Mouse (Mus musculus): Measurements from ENCODE around the gene Zfp598. TPM values are rescaled to one million over a fixed set of nuclear protein-coding genes. Genes with fewer than 3 reads are reported as not detected.

Gene Zfp598
- total RNA-seq (2021): 10 to 100 TPM; 50.0 to 55.7 TPM
- long read RNA-seq, experiment 1, transcript Zfp598-201 (12 exons, 3,283 nt): minor isoform, 11 of 51 reads
- long read RNA-seq, experiment 1, transcript Zfp598-202 (12 exons, 3,352 nt): major isoform, 23 of 51 reads
- long read RNA-seq, experiment 1, partial matches to known transcripts: 7 of 51 reads
- long read RNA-seq, experiment 1, other reads (novel, unspliced or antisense): 10 of 51 reads
- long read RNA-seq, experiment 2, partial matches to known transcripts: 14 of 18 reads
- long read RNA-seq, experiment 2, other reads (novel, unspliced or antisense): 1 of 18 reads

DNA sequence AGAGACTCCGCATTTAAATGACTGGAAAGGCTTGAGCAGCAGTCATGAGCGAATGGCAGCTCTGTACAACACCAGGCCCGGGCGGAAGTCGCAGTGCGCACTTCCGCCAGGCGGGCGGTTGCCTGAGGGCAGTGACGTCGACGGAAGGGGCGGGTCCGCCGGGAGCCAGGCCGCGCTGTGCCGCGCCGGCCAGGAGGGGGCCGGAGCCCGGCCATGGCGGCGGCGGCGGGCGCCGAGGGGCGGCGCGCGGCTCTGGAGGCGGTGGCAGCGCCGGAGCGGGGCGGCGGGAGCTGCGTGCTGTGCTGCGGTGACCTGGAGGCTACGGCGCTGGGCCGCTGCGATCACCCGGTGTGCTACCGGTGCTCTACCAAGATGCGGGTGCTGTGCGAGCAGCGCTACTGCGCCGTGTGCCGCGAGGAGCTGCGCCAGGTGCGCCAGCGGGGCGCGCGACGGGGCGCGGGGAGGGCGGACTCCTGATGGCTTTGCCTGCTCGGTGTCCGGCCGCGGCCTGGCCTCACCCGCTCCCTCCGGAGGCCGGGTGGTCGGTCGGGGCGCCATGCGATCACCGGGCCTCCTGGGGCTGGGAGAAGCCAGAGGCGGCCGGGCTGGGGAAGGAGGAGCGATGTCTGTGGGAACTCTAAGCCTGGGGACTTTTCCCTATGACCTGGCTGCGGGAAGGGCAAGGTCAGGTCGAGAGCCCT is at the start of gene Zfp598:
Gene Zfp598 (plus strand): TSS at position 143 of the 701 bp plus-strand sequence.
- DNase-seq (ENCODE audit: low spot score in 2 of 2): peak; percentile 97

DNA sequence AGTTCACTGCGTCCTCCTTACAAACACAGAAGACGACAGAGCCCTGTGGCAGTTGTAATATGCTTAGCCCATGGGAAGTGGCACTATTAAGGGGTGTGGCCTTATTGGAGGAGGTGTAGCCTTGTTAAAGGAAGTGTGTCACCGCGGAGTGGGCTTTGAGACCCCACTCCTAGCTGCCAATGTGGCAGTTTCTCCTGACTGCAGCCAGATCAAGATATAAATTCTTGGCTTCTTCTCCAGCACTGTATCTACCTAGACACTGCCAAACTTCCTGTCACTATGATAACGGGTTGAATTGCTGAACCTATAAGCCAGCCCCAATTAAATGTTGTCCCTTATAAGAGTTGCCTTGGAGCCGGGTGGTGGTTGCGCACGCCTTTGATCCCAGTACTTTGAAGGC is 44.0 kb upstream of the Zfp598 start:
- DNase-seq (ENCODE audit: low spot score in 2 of 2): no peak

DNA sequence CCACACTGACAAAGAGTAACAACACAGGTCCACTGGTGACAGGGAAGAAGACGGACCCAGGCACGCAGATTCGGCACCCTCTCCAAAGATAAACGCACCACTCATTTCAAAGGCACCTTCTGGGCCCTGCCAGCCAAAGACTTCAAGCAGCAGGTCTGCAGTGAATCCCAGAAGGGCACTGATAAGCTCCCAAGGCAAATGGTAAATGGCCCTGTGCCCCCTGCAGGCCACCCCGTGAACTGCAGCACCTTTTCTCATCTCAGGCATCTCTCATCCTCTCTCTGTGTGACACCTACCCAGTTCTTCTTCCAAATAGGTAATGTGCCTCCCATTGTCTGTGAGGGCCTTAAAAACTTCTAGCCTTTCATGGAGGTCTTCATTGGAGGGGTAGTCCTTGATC is 40.8 kb upstream of the Zfp598 start:
- peak; percentile 78 to 79 for DNase-seq (ENCODE audit: low spot score in 2 of 2)

DNA sequence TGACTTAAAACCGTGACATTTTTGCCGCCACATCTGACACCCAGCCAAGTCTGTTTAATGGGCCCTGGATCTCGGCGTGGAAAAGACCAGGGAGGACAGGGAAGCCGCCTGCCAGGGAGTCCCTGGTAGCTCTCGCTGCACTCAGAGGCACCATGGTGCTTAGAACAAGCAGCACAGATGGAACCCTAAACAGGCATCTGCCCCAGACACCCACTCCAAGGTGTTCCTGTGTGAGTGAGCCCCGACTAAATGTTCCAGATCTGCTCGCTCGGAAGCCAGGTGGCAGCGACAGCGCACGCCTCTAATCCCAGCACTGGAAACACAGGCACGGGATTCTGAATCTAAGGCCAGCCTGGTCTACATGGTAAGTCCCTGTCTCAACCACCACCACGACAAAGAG is 39.4 kb upstream of the Zfp598 start:
- no peak for DNase-seq (ENCODE audit: low spot score in 2 of 2)

DNA sequence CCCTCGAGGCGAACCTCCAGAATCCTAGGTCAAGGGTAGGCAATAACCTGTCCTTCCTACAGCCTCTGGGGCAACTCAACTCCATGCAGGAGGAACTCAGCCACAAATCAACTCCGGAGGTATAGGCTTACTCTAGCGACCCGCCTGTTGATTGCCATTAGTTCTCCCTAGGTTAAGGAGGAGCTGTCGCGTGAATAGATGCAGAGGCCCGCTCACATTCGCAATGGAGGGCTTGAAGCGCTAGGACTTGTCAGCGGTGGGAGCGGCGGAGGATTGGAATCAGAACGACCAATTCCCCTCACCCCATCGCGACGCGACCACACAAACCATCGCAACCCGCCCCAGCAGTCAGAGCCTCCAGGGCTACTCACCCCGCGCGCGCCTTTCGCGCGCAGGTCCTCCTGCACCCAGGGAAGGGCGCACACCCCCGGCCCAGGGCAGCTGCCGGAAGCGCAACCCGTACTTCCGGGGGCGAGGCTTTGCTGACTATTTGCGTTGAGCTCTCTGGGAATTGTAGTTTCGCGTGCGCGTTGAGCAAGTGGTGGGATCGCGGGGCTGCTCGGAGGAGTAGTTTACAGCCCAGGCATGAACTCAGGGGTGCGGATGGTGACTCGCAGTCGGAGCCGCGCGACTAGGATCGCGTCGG is 37.2 kb upstream of the Zfp598 start, which contains the start of the genes Tsc2 and Nthl1:
Gene Tsc2 (minus strand): TSS at position 464 of the 646 bp plus-strand sequence.
Gene Nthl1 (plus strand): TSS at position 514 of the 646 bp plus-strand sequence.
- DNase-seq (ENCODE audit: low spot score in 2 of 2): peak; percentile 76 to 84

DNA sequence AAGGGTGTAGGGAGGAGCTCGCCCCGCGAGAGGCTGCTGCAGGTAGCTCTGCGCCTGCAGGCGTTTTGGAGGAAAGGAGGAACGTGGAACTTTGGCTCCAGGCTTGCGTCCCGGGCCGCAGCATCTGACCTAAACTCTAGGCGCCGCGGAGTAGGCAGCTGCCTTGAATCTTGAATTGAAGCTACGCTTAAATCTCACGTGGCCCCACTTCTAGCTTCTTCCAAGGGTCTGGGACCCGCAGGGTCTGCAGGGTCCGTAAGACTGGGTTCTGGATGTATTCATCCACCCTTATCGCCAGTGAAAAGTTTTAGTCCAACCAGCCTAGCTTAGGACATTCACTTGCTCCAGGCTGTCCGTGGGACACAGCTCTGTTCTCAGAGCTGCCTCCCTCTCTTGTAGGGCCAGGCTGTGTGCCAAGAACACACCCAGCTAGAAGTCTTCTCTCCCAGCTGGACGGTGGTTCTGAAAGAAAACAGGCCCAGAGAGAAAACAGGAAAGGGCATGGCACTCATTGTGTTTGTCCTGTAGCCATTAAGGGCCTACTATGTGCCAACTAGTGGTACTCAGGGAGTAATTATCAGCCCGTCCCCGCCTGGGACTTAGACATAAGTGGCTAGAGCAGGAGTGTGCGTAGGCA is 36.6 kb upstream of the Zfp598 start:
- peak in 1 of 2 experiments; percentile 55 for DNase-seq (ENCODE audit: low spot score in 2 of 2)

DNA sequence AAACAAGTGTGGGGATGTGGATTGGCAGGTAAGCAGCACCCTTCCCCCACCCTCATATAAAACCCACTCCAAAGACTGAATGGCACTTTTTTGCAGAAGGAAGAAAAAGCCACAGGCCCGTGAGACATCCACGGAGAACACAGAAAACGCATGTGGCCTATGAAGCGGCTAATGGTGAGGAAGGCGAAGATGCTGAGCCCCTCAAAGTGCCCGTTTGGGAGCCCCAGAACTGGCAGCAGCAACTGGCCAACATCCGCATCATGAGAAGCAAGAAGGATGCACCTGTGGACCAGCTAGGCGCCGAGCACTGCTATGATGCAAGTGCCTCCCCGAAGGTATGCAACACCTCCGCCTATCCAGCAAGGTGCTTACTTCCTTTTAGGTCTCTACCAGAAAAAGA is 35.7 kb upstream of the Zfp598 start:
- no peak for DNase-seq (ENCODE audit: low spot score in 2 of 2)

DNA sequence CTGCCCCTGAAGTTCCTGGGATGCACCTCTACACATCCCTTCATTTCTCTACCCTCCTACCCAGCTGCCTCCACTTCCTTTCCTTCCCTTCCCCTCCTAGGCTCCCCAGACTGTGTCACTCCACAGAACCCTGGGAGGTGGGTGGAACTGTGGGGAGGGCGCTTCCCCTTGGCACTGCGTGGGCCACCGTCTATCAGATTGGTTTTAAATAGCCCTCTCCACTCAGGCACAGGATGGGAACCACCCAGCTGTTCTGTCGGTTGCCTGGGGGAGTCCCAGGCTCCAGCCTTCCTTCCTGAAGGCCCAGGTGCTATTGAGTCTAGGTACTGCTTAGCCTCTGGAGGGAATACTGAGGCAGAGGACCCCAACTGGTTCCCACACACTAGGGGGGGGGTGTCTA is 34.5 kb upstream of the Zfp598 start:
- no peak for DNase-seq (ENCODE audit: low spot score in 2 of 2)

DNA sequence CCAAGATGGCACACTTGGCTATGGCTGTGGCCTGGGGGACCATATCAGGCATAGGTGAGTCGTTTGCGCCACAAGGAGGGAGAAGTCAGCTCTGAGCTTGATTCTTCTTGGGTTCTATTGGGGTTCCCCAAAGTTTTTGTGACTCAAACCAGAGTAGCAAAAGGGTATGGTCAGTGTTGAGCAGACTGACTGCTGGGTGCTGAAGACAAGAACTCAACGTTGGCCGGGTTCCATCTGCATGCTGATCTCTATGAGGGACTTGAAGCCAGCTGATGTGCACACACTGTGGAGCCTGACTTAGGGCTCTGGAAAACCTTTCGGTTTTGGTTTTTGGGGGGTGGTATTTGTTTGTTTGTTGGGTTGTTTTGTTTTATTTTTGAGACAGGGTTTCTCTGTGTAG is 33.8 kb upstream of the Zfp598 start:
- no peak for DNase-seq (ENCODE audit: low spot score in 2 of 2)

DNA sequence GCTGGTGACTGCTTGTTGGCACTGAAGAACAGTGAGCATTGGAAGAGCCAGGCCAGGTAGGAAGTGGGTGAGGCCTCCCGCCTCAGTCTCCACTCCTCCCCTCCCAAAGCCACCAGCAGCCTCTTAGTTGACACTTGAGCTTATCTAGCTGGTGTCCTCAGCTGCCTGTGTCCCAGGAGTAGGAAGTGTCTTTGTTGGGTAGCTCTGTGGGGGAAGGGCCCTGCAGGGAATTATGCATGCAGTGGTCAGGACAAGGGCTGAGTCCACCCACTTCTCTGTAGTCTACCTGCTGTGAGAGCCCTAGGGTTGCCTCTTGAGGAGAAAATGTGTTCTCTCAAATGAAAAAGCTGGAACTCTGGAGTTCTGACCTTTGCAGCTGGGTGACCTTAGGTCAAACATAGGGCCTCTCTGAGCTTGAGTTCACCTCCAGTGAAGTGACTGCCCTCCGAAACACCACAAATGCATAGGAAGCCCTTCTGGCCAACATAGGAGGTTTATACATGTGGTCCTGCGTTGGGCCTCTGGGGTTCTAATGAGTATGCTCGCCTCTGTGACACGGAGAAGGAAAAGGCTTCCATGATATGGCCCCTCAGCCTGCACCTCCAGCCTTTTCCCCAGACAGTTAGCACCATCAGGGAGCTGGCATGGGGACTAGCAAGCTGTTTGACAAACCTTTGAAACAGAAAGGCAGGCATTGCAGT is 32.6 kb upstream of the Zfp598 start:
- DNase-seq (ENCODE audit: low spot score in 2 of 2): no peak

DNA sequence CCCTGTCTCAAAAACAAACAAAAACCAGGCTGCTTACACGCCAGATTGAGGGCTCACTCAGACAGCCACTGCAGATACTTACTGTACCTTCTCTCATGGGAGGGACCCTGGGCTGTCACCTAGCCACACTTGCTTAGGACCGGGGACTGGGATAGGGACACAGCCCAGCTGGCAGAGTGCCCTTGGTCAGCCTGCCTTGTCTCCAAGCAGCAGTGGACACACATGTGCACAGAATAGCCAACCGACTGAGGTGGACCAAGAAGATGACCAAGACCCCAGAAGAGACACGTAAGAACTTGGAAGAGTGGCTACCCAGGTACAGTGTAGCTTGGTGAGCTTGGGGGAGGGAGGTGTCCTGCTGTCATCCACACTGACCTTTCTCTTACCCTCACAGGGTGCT is 31.3 kb upstream of the Zfp598 start:
- no peak for DNase-seq (ENCODE audit: low spot score in 2 of 2)

DNA sequence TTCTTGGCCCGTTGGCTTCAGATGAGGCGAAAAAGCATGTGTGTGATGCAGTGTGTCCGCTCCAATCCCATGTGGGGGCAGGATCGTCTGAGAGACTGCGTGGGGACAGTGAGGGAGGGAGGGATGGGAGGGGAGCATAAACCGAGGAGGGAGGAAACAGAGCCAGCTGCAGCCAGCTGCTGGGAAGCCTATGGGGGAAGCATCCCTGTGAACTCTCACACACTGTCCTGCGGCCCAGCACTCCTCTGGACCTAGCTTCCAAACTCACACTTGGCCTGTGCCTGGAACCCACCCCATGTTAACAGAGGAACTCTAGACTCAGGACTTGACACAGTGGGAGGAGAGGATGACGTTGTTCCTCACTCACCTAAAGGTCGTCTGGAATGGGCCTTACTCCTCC is 30.6 kb upstream of the Zfp598 start:
- no peak for DNase-seq (ENCODE audit: low spot score in 2 of 2)

DNA sequence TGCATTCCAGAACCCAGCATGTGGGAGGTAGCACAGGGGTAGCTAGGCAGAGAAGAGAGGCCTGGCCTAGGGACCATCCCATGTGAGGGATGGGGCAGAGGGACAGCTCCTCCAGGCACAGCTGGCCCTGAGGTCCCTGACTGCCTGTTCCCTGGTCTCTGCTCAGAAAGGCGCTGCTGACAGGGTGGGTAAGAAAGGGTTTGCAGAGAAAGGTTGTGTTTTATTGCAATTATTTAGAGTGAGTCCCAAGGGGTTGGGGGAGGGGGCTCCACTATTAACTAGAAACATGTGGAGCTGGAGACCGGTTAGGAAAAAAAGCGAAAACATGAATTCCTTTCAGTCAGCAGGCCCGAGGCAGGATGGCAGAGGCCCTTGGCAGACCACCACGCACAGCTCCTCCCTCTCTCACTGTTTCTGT is 29.9 kb upstream of the Zfp598 start:
- no peak for DNase-seq (ENCODE audit: low spot score in 2 of 2)

DNA sequence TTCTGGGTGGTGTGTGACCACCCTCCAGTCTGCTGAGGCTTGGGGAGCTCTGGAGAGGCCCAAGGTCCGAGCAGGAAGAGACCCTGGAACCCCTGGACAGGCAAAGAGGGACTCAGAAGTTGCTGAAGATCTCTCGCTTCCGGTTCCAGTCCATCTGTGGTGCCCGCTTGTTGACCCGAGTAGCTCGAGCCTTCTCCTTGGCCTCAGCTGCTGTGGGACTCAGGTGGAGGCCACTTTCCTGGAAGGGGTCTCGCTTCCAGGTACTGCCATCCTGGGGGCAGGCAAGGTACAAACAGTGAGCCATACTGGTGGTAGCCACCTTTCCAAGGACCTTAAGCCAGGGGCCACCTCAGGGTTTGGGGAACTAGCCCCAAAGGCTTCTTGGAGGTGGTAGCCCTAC is 29.4 kb upstream of the Zfp598 start:
- no peak for DNase-seq (ENCODE audit: low spot score in 2 of 2)

DNA sequence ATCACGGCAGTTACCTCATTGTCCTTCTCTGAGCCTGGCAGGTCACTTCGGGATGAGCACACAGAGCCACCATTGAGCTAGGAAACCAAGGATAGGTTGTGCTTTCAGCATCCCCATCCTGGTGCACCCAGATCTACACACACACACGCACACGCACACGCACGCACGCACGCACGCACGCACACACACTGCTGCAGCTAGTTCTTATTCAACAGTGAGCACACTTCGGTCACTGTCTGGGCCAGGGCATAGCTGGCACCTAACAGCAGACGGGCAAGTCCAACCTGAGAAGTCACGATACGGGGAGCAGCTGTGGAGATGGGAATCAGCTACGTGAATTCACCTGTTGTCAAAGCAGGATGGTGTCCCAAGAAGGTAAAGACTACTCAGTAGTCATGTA is 28.9 kb upstream of the Zfp598 start:
- no peak for DNase-seq (ENCODE audit: low spot score in 2 of 2)

DNA sequence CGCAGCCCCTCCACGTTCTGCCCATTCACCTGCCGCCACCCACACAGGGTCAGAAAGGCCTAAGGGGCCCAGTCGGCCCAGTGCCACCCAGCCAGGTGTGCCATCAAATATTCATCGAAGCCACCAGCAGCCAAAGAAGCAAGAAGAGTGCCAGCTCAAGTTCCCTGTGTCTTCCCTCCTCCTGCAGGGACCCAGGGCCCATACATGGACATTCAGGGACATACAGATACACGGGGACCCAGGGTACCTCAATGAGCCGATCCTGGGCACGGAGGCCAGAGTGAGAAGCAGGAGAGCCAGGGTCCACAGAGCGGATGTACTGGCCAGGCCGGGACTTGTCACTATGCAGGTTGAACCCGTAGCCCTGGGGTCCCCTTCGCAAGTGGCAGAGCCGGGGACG is 27.5 kb upstream of the Zfp598 start:
- no peak for DNase-seq (ENCODE audit: low spot score in 2 of 2)

DNA sequence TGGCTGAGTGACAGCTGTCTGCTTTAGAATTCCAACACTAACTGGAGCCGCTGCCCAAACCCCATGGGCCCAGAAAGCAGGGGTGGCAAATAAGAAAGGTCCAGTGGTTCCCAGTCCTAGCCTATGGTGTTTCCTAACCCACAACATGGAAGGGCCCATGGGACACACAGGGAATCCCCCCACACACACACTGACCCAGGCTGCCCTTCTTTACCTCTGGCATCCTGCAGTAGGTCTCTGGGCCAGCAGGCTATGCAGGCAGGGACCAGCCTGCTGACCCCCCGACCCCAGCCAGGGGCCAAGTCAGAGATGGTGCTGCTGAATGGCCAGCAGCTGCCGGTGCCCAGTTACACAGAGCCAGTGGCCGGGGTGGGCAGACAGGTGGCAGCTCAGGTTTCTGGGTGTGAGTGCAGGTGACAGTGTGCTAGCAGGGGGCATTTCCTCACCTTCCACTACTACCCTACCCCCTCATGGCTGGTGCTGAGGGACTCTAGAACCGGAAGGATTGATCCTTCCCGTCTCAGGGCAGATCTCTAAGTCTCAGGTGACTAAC is 26.6 kb upstream of the Zfp598 start:
- no peak for DNase-seq (ENCODE audit: low spot score in 2 of 2)

DNA sequence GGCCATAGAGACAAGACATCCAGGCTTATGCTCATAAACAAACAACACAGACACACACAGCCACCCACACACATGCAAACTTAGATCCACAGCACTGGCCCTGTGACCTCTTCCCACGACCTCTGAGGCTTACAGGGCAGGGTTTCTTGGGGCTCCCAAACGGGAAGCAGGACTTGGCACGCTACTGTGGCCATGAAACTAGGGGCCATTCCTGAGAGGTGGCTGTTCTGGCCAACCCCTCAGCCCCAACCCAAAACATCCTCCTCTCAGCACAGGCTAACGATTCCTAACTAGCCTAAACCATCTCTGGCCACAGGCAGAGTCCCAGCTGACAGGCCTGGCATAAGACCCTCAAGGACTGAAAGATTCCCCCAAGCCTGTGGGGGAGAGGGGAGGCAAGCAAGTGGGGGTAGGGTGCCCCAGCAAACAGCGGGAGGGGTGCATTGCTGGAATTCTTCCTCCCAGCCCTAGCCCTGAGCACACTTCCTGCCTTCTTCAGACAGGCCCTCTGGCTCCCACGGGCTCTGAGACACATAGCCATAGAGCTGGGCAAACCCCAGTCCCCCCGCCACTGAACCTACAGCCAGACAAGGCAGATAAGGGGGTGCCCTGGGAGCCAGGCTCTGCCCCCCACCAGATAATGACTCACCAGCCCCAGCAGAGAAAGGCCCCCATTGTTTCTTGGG is 25.3 kb upstream of the Zfp598 start:
- DNase-seq (ENCODE audit: low spot score in 2 of 2): no peak

DNA sequence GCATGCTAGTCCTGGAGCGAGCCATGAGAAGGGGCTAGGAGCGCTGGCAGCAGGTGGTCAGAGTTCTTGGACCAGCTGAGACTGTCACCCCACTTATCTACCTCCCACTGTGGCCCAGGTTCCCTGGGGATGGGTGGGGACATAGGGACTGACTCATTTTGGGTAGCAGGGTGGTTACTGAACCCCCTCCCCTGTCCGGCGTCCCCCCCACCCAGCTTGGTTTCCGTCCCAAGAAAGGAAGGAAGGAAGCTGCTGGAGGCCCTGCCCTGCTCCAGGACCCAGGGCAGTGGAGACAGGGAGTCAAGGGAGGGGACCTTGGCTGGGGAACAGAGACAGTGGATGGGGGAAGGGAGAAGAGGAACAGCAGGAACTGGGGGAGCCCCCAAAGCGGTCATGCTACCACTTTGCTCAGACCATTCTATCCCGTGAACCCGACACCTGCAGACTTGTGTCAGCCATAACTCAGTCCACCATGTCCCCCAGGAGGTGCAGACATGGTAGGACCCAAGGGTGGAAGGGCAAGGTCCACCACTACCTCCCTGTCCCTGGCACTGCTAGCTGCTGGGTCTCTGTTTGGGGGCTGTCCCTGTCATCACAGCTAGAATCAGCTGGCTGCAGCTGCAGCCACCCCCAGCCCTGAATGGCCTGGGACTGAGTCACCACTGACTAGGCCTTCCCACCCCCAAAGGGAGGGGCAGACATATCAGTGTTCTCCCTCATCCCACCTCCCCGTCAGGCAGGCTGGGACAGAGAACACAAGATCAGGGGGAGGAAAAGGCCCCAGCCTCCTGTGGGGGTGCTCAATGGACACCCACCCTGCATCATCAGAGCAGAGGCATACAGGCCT is 24.4 kb upstream of the Zfp598 start:
- DNase-seq (ENCODE audit: low spot score in 2 of 2): no peak
